Mouse (Mus musculus): ENCODE measurements at regions not wholly inside any gene's neighbourhood (a gene's known extent, or its start where the extent isn't known, plus 50 kb on each side); places are given as distances from the start of the nearest gene placed in this dataset.

- Histone ChIP-seq H3ac (ENCODE audit: control insufficient read depth, insufficient read length, low read depth) (no peak overlapping the region), H3K79me2 (ENCODE audit: control insufficient read depth, insufficient read depth) (no peaks in the 10 kb centered on the region), H3K79me3 (ENCODE audit: low read depth) (no peaks in the 10 kb centered on the region), H3K4me3 (ENCODE audit: insufficient read depth, poor library complexity, severe bottlenecking) (no peak overlapping the region), H3K36me3 (ENCODE audit: control insufficient read depth, insufficient read depth) (no peaks in the 10 kb centered on the region), H3K27me3 (ENCODE audit: control insufficient read depth, insufficient read depth, insufficient read length) (no peaks in the 10 kb centered on the region)
- TF ChIP-seq MYOD1 (IDR thresholded peaks at IDR 0.05; ENCODE audit: control insufficient read depth, insufficient read length, low read depth) = no peak
- no peak for TF ChIP-seq MYOG (IDR thresholded peaks at IDR 0.05; ENCODE audit: control insufficient read depth, extremely low read depth, insufficient read length)
- no peak for TF ChIP-seq CTCF (IDR thresholded peaks at IDR 0.05; ENCODE audit: control insufficient read depth, insufficient read depth, insufficient read length)
- TF ChIP-seq USF1 (IDR thresholded peaks at IDR 0.05; ENCODE audit: low read depth) = no peak
- no peak for TF ChIP-seq CEBPB (IDR thresholded peaks at IDR 0.05; ENCODE audit: low read depth)
- TF ChIP-seq MAX (IDR thresholded peaks at IDR 0.05) = no peak
- TF ChIP-seq FOSL1 (IDR thresholded peaks at IDR 0.05; ENCODE audit: insufficient read depth, low read length, poor library complexity, severe bottlenecking) = no peak
Observed at GRCm38 (mm10) chr13:59227523-59228058, 357.4 kb downstream of the Agtpbp1 start.

DNA sequence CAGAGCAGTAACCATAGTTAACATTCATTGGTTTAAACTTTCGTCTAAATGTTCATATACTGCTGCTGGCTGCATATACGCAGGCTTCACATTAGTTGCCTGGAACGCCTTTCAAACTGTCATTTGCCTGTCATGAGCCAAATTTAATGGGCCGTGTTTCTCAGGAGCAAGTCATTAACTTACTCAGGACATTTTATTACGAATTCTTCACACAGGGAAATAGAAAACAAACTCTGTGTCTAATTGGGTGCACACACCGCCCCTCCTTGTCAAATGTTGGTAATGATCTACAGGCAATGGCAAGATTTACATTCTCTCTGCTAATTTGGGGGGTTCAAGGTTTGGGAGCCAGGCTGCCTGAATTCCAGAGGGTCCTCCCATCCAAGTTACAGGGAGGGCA lies 364.4 kb downstream of the Agtpbp1 start:
- no peak overlapping the region for H3K4me3 ChIP-seq (ENCODE audit: insufficient read depth, poor library complexity, severe bottlenecking)
- no peaks in the 10 kb centered on the region for H3K79me2 ChIP-seq (ENCODE audit: control insufficient read depth, insufficient read depth)
- no peaks in the 10 kb centered on the region for H3K27me3 ChIP-seq (ENCODE audit: control insufficient read depth, insufficient read depth, insufficient read length)
- no peak for TF ChIP-seq MAX (IDR thresholded peaks at IDR 0.05)
- TF ChIP-seq USF1 (IDR thresholded peaks at IDR 0.05; ENCODE audit: low read depth) = no peak
- TF ChIP-seq MYOG (IDR thresholded peaks at IDR 0.05; ENCODE audit: control insufficient read depth, extremely low read depth, insufficient read length) = no peak
- no peak for TF ChIP-seq MYOD1 (IDR thresholded peaks at IDR 0.05; ENCODE audit: control insufficient read depth, insufficient read length, low read depth)
- no peak for TF ChIP-seq FOSL1 (IDR thresholded peaks at IDR 0.05; ENCODE audit: insufficient read depth, low read length, poor library complexity, severe bottlenecking)
- TF ChIP-seq CTCF (IDR thresholded peaks at IDR 0.05; ENCODE audit: control insufficient read depth, insufficient read depth, insufficient read length) = no peak
- no peak for TF ChIP-seq CEBPB (IDR thresholded peaks at IDR 0.05; ENCODE audit: low read depth)
- H3K36me3 ChIP-seq (ENCODE audit: control insufficient read depth, insufficient read depth) = no peaks in the 10 kb centered on the region
- no peaks in the 10 kb centered on the region for H3K79me3 ChIP-seq (ENCODE audit: low read depth)
- no peak overlapping the region for H3ac ChIP-seq (ENCODE audit: control insufficient read depth, insufficient read length, low read depth)

GRCm38 (mm10) chr13:59220156-59220555 lies 364.9 kb downstream of the Agtpbp1 start:
- no peaks in the 10 kb centered on the region for H3K79me2 ChIP-seq (ENCODE audit: control insufficient read depth, insufficient read depth)
- H3K36me3 ChIP-seq (ENCODE audit: control insufficient read depth, insufficient read depth) = no peaks in the 10 kb centered on the region
- no peak for TF ChIP-seq MAX (IDR thresholded peaks at IDR 0.05)
- no peak for TF ChIP-seq MYOG (IDR thresholded peaks at IDR 0.05; ENCODE audit: control insufficient read depth, extremely low read depth, insufficient read length)
- no peak for TF ChIP-seq MYOD1 (IDR thresholded peaks at IDR 0.05; ENCODE audit: control insufficient read depth, insufficient read length, low read depth)
- no peak for TF ChIP-seq CEBPB (IDR thresholded peaks at IDR 0.05; ENCODE audit: low read depth)
- TF ChIP-seq FOSL1 (IDR thresholded peaks at IDR 0.05; ENCODE audit: insufficient read depth, low read length, poor library complexity, severe bottlenecking) = no peak
- no peak for TF ChIP-seq CTCF (IDR thresholded peaks at IDR 0.05; ENCODE audit: control insufficient read depth, insufficient read depth, insufficient read length)
- no peak for TF ChIP-seq USF1 (IDR thresholded peaks at IDR 0.05; ENCODE audit: low read depth)
- no peaks in the 10 kb centered on the region for H3K27me3 ChIP-seq (ENCODE audit: control insufficient read depth, insufficient read depth, insufficient read length)
- H3K4me3 ChIP-seq (ENCODE audit: insufficient read depth, poor library complexity, severe bottlenecking) = no peak overlapping the region
- no peak overlapping the region for H3ac ChIP-seq (ENCODE audit: control insufficient read depth, insufficient read length, low read depth)
- no peaks in the 10 kb centered on the region for H3K79me3 ChIP-seq (ENCODE audit: low read depth)

DNA sequence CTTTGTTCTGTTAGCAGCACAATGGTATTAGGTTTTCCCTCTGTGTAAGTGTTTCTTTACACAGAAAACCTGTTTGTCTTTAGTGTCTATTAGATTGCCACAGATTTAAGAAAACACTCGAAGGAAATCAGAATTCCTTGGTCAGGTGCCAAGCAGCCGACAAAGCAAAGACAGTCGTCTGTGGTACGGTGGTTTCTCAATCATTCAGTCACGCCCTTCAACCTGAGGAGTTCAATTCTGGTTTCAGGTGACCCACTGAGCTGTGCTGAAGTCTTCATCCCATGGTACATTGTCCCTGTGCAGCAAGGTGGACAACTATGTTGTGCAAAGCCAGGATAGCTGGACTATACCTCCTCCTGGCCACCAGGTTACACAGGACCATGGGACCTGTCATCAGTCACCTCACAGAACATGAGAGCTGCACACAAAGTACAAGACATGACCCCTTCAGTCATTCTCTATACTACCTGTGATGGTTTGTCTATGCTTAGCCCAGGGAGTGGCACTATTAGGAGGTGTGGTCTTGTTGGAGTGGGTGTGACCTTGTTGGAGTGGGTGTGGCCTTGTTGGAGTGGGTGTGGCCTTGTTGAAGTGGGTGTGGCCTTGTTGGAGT lies 368.2 kb downstream of the Agtpbp1 start:
- TF ChIP-seq CTCF (IDR thresholded peaks at IDR 0.05; ENCODE audit: control insufficient read depth, insufficient read depth, insufficient read length) (no peak), MYOD1 (IDR thresholded peaks at IDR 0.05; ENCODE audit: control insufficient read depth, insufficient read length, low read depth) (no peak), FOSL1 (IDR thresholded peaks at IDR 0.05; ENCODE audit: insufficient read depth, low read length, poor library complexity, severe bottlenecking) (no peak), MAX (IDR thresholded peaks at IDR 0.05) (no peak), MYOG (IDR thresholded peaks at IDR 0.05; ENCODE audit: control insufficient read depth, extremely low read depth, insufficient read length) (no peak), CEBPB (IDR thresholded peaks at IDR 0.05; ENCODE audit: low read depth) (no peak), USF1 (IDR thresholded peaks at IDR 0.05; ENCODE audit: low read depth) (no peak)
- no peaks in the 10 kb centered on the region for H3K27me3 ChIP-seq (ENCODE audit: control insufficient read depth, insufficient read depth, insufficient read length)
- H3K36me3 ChIP-seq (ENCODE audit: control insufficient read depth, insufficient read depth) = no peaks in the 10 kb centered on the region
- H3K79me2 ChIP-seq (ENCODE audit: control insufficient read depth, insufficient read depth) = no peaks in the 10 kb centered on the region
- no peak overlapping the region for H3ac ChIP-seq (ENCODE audit: control insufficient read depth, insufficient read length, low read depth)
- H3K4me3 ChIP-seq (ENCODE audit: insufficient read depth, poor library complexity, severe bottlenecking) = no peak overlapping the region
- no peaks in the 10 kb centered on the region for H3K79me3 ChIP-seq (ENCODE audit: low read depth)

DNA sequence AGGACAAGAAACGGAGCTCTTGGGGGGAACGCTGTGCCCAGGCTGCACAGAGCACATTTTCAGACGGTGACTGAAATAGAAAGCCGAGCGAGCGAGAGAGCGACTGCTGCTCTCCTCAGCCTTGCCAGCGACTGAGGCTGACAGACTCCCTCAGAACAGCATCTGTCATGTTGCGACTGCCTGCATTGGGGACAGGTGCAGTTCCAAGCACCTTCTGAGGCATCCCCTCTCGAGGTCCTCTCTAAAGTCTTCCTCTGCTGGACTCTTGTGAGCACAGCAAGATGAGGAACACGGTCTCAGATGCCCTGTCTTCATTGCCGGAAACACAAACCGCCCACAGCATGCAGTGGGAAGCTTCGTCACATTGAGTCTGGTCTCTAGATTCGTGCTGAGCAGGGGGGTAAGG lies 372.7 kb downstream of the Agtpbp1 start:
- no peaks in the 10 kb centered on the region for H3K79me3 ChIP-seq (ENCODE audit: low read depth)
- no peak overlapping the region for H3K4me3 ChIP-seq (ENCODE audit: insufficient read depth, poor library complexity, severe bottlenecking)
- H3K27me3 ChIP-seq (ENCODE audit: control insufficient read depth, insufficient read depth, insufficient read length) = no peaks in the 10 kb centered on the region
- no peak overlapping the region for H3ac ChIP-seq (ENCODE audit: control insufficient read depth, insufficient read length, low read depth)
- H3K79me2 ChIP-seq (ENCODE audit: control insufficient read depth, insufficient read depth) = no peaks in the 10 kb centered on the region
- H3K36me3 ChIP-seq (ENCODE audit: control insufficient read depth, insufficient read depth) = no peaks in the 10 kb centered on the region
- TF ChIP-seq MAX (IDR thresholded peaks at IDR 0.05) (no peak), MYOD1 (IDR thresholded peaks at IDR 0.05; ENCODE audit: control insufficient read depth, insufficient read length, low read depth) (no peak), USF1 (IDR thresholded peaks at IDR 0.05; ENCODE audit: low read depth) (no peak), CTCF (IDR thresholded peaks at IDR 0.05; ENCODE audit: control insufficient read depth, insufficient read depth, insufficient read length) (no peak), MYOG (IDR thresholded peaks at IDR 0.05; ENCODE audit: control insufficient read depth, extremely low read depth, insufficient read length) (no peak), FOSL1 (IDR thresholded peaks at IDR 0.05; ENCODE audit: insufficient read depth, low read length, poor library complexity, severe bottlenecking) (no peak), CEBPB (IDR thresholded peaks at IDR 0.05; ENCODE audit: low read depth) (no peak)

Measured in C2C12 (cell line).